Mouse (Mus musculus) erythroblast, embryonic 14.5 days (primary cell): ENCODE results near the gene Vps13a.

Experiments
- GATA1 ChIP-seq: IDR thresholded peaks from 2 replicates; pipeline ENCODE4 v1.6.1; 2012; ENCODE audit warnings: low read length, inconsistent platforms, mixed read lengths
- TAL1 ChIP-seq: IDR thresholded peaks from 3 replicates; pipeline ENCODE4 v1.6.1; 2012; ENCODE audit warnings: low read length, inconsistent platforms, mixed read lengths

- TF ChIP-seq TAL1 (no peak), GATA1 (no peak)
These were observed 24.4 kb upstream of the Vps13a start for GRCm38 (mm10) chr19:16805102-16805501.
